Mouse (Mus musculus) kidney, postnatal 14 days (tissue): ENCODE results near the gene Lrp10.

Experiments
- DNase-seq: peaks from one replicate; pipeline ENCODE4 v3.0.0; 2022; ENCODE audit warnings: mixed read lengths

Gene Lrp10

DNA sequence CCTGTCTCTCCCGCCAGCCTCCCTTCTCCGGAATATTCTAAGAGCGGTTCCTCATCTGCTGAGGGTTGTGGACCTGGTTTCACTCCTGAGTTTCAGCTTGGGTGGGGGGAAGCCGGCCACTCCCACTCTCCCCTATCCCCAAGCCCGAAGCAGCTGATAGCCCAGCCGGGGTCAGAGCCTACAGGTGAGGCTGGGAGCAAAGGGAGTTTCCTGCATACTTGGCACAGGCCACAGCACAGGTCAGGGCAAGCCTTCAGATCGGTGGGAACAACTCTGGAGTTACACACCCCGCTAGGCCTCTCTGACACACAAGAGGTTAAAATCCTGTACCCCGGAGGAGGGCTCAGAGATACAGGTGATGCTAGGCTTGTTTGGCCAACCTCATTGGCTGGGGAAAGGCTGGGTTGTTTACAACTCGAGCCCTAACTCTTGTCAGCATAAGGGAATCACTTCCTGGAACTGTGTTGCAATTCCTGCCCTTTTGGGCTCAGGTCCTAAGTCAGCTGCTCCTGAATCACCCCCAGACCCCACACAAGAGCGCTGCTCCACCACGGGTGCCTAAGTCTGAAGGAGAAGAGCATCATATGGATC lies 29.9 kb upstream of the Lrp10 start:
- DNase-seq, result no peak

DNA sequence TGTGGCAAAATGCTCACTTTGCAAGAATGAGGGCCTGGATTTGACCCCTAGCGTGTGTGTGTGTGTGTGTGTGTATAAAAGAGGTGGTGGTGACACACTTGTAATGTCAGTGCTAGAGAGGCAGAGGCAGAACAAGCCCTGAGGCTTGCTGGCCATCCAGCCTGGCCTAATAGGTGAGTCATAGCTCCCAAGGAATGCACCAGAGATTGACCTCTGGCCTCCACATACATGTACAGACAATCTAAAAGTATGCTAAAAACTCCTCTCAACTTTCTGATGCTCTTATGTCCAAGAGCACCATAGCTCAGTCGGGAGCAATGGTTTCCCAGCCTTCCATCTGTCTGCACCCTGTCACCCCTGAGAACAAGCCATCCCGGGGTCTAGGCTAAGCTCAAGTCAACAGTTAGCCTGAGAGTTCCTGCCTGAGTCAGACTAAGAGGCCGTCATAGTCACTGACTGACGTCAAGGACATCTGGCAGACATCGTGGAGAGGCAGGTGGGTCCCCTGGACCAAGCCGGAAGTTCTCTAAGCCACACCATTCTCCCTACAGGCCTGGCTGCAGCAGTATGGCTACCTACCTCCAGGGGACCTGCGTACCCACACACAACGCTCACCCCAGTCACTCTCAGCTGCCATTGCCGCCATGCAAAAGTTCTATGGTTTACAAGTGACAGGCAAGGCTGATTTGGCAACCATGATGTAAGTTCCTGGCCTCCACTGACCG lies 28.6 kb upstream of the Lrp10 start:
- no peak for DNase-seq

DNA sequence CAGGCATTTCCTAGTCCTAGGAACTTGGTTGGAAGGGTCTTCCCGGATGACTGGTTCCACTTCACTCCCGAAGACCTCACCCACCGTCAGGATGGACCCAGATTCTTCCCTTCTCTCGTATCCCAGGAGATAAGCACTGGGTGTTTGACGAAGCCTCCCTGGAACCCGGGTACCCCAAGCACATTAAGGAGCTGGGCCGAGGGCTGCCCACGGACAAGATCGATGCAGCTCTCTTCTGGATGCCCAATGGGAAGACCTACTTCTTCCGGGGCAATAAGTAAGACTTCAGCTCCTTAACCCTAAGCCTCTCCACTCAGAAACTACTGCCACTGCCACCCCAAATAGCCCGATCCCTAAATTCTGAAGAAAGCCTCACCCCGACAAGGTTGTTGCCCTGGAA lies 24.8 kb upstream of the Lrp10 start:
- no peak for DNase-seq

DNA sequence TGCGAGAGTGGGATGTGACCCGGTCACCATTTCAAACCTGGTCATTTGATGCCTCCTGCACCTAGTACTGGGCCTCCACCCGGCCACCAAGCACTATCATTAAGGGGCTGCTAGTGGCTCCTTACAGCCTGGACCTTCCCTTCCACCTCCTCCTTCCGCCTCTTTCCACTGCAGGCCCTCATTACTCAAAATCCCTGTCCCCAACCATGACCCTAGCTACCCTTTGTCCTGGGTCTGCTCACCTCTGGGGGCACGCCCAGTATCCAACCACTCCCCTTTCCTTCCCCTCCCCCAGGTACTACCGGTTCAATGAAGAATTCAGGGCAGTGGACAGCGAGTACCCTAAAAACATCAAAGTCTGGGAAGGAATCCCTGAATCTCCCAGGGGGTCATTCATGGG lies 24.3 kb upstream of the Lrp10 start:
- no peak for DNase-seq

DNA sequence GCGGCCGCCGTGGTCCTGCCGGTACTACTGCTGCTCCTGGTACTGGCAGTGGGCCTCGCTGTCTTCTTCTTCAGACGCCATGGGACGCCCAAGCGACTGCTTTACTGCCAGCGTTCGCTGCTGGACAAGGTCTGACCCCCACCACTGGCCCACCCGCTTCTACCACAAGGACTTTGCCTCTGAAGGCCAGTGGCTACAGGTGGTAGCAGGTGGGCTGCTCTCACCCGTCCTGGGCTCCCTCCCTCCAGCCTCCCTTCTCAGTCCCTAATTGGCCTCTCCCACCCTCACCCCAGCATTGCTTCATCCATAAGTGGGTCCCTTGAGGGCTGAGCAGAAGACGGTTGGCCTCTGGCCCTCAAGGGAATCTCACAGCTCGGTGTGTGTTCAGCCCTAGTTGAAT lies 23.4 kb upstream of the Lrp10 start:
- no peak for DNase-seq

DNA sequence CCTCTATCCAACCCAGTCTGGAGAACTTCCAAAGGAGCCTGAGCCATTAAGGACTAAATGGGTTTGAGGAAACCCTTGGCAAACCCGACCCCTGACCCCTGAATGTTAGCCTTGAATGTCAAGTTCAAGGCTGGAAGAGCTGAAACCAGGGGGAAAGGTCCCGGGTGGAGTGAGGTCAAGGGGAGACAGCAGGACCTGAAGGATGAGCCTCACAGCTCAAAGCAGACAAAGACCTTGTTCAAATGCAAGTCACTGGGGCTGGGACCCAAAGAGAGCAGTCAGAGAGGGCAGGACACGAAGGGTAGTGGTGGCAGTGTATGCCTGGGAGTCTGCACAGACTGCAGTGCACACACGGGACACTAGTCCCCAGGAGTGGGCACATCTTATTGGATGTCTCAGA lies 22.6 kb upstream of the Lrp10 start:
- DNase-seq, result no peak

DNA sequence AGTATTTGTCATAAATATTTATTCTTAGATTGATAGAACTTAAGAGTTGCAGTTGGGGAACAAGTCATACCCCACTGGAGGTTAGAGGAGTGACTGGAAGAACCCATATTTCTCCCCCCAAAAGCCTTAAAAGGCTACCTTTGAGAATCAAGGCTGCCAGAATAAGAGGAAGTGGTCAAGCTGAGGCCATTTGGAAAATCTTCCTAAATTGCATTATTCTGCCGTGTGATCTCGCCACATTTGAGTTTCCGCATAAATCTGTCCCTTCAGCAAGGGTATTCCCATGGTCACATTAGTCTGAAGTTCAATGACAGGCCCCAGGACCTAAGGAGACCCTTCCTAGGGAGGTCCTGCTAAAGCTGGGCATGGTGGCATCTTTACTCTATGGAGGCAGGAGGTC lies 21.4 kb upstream of the Lrp10 start:
- no peak for DNase-seq

DNA sequence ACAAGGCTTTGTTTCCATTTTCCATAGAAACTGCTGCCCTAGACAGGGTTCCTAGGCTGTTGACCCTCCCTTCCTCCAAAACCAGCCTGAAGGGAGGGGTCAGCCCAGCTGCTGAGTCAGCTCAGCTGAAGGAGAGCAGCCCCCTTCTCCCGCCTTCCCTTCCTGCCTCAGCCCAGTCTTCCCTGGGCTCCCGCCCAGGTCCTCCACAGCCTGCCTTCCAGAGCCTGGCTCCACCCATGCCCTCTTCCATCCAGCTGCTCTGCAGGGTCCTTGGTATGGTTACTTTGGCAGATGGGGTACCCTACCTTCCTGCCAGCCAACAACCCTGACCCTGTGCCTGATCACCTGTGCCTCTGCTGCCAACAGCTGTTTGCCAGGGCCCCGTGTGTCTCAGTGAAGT lies 20.7 kb upstream of the Lrp10 start:
- DNase-seq, result peak; percentile 55

DNA sequence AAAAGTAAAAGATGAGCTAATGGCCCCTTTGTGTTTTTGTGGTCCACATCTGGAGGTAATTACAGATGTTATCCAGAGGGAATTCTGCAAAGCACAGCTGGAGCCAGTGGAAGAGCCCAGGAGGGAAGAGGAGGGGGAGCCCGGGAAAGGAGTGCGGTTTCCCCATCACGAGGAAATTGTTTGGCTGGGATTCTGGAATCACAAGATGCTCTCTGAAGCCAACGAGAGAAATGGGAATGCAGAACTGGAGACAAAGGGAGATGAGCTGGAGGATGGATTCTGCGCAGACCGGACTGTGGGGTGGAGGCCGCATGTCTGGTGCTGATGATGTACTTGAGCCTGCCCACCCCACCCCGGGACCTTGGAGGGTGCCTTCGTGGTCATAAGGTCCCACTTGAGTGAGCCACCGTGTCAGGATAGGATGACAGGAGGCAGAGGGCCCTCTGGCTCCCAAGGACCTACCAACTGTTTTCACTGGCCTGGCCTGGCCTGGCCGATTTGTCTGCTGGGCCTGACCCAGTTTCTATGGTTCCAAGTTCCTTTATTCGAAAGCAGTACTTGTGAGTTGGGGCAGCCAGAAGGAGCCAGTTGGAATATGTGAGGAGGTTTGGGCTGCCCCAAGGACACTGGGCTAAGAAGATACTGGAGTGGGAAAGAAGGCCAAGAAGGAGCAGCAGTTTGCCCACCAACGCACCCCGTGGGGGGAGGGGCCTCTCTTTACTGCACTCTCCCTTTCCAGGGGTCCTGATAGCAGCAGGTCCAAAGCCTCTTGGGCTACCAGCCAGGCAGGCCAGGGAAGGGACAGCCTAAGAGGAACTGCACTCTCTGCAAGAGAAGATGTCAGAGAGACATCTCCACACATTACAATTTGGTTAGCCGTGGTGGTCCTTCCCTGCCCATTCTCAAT lies 20.0 kb upstream of the Lrp10 start:
- peak; percentile 49 for DNase-seq

DNA sequence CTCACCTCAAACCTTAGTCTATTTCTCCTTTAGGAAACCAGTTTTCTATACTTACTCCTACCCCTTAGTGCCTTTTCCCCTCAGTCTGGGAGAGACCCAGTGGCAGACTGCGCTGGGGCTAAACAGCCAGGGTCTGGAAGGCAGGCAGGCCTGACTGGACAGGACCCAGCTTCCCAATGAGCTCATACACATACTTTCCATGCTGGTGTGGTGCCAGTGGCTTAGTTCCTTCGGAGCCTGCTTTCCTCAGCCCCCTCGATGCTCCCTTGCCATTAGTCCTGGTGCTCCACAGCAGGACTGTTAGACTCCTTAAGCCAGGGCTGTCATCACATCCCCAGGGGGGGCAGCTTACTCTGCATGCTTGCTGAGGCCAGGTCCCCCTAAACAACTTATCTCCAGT lies 18.5 kb upstream of the Lrp10 start:
- no peak for DNase-seq

DNA sequence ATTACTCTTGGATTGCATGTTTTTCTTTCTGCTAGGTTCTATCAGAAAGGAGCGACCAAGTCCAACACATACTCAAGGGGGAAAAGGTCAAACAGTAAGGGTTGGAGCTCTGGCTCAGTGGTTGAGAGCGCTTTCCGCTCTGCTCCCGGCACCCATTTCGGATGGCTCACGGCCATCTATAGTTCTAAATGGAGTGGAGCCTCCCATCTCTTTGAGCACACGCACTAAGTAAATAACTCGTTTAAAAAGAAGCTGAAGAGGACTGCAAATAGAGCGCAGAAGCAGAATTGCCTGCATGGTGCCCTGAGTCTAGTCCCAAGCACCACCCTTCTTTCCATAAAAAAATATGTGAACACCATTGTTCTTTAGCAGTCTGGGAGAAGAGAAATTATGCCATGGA lies 10.4 kb upstream of the Lrp10 start:
- no peak for DNase-seq

DNA sequence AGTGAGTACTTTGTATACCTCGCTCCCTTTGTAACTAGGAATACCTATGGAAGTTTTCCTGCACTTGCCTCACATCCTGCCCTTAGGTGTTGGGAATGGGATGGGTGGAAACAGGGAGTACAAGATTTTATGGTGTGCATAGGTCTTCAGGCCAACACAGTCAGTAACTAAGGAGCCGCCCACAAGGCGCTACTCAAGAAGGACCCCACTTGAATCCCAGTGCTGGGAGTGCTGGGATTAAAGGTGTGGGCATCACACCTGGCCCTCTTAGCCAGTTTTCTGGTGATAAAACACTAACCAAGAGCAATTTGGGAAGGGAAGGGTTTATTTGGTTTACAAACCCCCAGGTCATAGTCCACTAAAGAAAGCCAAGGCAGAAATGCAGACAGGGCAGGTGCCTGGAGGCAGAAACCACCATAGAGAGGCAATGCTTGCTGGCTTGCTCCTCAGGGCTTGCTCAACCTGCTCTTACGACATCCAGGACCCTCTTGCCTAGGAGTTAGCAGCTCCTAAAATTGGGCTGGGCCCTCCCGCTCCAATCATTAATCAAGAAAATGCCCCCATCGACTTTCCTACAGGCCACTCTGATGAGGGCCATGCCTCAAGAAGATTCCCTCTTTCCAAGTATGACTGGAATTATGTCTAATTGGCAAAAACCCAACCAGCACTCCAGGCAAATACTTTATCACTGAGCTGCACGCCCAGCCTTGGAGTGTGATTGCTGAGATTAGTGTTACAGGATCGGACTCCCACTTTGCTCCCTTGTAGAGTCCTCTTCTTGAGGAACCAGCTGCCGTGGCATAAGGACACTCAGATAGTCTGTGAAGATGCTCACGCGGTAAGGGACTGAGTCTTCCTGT lies 9.0 kb upstream of the Lrp10 start:
- DNase-seq, result no peak

DNA sequence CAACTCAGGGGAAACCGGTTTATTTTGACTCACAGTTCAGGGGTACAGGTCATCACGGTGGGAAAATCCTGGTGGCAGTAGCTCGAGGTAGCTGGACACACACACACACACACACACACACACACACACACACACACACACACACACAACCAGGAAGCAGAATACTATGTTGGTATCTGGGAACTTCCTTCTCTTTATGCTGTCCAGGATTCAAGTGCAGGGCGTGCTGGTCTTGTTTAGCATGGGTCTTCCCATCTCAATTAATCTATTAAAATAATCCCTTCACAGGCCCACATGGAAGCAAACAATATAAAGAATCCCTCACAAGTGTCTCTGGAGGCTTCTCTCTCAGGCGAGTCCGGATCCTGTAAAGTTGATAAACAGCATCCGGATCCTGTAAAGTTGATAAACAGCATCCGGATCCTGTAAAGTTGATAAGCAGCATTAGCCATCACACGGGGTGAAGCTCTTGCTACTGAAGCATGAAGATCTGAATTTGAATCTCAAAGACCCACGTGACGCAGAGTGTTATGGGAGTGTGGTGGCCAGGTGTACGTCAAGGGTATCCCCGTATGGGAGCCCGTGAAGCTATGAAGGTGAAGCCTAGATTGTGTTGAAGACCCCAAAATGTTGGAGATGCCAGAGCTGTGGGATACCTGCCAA lies 5.9 kb upstream of the Lrp10 start:
- no peak for DNase-seq

DNA sequence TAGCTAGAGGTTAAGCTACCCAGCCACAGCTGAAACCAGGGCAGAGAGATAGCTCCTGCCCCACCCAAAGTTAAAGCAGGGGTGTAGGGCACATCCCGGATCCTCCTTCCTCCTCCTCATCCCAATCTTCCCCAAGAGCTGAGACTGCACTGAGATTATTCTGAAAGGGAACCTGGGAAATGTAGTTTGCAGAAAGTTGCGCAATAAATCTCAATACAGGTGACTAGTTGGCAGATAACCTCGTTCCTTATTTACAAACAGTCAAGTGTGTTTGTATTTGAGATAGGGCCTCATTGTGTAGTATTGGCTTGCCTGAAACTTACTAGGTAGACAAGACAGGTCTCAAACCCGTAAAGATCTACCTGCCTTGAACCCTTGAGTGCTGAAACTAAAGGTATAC lies 1.8 kb upstream of the Lrp10 start:
- no peak for DNase-seq

DNA sequence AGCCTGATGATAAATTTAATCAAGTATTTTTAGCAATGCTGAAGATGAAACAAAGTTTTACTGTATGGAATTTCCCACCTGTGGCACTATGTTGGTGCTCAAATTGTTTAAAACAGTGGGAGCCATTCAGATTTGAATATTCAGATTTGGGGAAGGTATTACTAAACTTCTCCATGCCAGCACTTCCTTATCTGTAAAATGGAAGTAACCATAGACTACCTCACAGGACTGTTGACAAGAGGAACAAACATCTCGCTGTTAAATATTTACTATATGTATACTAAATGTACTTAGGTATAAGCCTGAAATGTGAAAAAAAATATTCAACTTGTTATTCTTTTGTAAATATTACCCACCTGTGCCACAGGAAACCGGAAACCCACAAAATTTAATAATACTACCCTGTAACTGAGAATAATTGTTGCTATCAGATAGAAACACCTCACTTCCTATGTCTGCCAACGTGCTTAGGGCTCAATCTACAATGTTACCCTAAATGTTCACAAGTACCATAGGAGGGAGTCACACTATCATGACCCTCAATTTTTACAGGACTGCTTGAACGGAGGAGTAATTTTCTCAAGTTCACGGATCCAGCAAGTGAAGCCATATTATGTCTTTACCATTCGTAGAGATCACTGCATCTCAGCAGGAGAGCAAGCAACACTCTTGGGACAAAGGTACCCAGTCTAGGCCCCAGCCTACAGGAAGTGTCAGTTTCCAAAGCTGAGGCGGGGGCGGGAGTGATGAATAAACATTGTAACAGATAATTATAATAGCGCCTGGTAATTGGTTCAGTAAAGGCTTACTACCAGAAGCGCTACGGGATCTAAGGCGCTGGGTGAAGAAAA lies 604 bp upstream of the Lrp10 start:
- DNase-seq, result no peak

DNA sequence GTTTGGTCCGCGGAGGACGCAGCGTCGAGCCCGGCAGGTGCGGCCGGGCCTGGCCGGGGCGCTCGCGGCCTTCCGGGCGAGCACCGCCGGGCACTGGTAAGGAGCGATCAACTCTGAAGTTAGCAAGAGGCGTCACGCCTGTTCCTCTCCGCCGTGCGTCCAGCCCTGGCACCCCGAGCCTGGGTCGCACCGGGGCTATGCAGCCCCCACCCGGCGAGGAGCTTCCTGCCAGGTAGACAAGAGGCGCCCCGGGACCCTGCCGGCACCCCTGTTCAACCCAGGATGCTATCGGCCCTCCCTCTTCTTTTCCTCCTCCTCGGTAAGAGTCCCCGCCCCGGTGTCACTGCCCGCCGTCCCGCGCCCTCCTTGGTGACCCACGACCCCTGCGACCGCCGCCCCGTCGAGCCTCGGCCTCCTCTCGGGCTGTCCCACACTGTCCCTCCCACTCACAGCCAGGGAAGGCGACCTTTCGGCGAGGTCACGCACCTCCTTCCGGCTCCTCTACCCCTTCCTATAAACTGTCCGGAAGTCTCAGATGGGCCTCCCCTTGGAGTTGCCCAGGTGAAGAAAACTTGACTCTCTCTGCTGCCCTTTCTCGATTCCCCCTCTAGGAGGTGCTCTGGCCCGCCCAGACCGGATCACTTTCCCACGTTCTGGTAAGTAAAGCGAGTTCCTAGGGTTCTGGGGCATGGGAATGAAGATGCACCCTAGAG lies 512 bp downstream of the Lrp10 start:
- DNase-seq, result peak; percentile 84

DNA sequence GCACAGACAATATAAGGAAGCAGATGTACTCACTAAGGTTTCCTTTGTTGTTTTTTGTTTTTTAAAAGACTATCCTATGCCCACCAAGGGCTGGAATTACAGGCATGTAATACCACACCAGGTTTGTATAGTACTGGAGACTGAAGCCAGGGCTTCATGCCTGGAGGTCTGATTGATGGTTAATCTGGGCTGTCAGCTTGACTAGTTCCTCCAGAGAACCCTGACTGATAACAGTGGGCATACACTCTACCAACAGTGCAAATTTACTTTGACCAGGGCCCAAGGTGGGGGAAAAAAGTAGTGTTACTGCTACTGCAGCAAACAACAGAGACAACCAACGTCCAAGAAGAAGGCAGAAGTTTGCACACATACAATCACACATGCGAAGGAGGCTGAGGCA lies 7.5 kb downstream of the Lrp10 start:
- no peak for DNase-seq

DNA sequence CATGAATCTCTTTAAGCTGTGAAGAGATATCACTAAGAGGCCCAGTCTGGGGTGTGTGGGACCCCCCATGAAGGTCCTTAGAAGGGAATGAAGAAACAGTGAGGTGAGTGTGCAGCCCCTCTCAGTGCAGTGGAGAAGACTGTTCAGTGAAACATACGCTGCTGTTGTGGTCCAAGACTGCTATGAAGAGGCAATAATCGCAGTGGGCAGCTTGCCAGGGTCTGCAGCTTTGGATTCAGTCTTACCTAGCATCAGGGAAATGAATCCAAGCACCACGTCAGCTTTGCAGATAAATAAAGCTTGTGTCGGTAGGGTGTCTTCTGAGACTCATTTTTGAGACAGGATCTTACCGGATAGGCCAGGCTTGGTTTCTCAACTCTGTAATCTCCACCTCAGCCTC lies 8.7 kb downstream of the Lrp10 start:
- no peak for DNase-seq

DNA sequence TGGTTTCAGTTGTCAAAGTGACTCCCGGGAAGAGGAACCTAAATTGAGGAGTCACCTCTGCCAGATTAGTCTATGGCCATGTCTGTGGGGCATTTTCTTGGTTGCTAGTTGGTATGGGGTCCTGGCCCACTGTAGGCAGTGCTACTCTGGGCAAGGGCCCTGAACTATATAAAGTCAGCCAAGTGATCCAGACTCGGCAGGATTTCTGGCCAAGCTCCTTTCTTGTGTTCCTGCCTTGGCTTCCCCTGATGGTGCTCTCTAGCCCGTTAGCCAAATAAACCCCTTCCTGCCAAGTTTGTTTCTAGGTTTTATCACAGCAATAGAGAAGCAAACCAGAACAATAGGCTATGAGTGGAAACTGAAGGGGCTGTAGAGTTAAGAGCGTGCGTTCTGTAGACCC lies 10.8 kb downstream of the Lrp10 start:
- DNase-seq, result no peak

DNA sequence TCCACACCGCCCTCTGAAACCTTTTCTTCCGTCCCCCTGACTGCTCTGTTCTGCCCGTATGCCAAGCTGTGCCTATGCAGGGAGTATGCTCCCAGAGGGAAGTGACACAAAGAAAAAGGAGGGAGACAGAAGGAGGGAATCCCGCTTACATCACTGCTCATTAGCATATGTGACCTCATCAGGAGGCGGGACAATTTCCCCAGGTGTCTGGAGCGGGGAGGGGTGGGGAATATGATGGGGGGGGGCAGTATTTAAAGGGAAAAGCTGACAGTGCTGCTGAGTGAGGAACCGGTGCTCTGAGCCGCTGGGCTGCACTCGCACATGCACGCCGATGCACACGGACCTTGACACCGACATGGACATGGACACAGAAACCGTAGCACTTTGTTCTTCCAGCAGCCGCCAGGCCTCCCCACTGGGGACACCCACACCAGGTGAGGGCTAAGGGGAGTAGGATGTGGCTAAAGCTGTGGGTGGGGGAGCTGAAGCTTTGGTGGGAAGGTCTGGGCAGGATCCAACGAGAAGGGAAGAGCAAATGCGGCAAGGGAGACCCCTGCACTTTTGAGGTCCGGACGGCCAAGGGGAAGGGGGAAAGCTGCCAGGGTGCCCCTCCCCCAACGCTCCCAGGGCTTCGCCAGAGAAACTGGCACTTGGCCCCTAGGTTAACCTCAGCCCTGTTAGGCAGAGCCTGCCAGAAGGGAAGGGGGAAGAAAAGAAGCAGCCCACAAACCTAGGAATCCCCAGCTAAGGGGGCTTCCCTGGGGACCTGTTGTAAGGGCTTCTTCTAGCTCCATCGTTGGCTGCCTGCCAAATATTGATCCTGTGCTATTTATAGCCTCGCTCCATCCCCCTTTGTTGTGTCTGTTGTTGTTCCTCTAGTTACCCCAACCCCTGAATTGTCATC lies 12.3 kb downstream of the Lrp10 start, which contains the start of gene Rem2:
Gene Rem2, plus strand, starts transcription at position 160 of the 904 bp plus-strand sequence.
- peak; percentile 69 for DNase-seq
